Mouse (Mus musculus) Patski (cell line): ENCODE data around the gene Creld1. TPM values are rescaled to one million over a fixed set of nuclear protein-coding genes. Genes with fewer than 3 reads are reported as not detected.

Experiments used
- ATAC-seq: fragments of 100-300 bp; one replicate; pipeline ENCODE4 v1.8.0; 2021
- CTCF ChIA-PET: fragments of 350-600 bp; sonication (Branson Sonifier 250); formaldehyde crosslinking; loops from one replicate; lab custom pipeline; 2022; ENCODE audit warnings: inconsistent platforms; lab: Charles Lee
- POLR2A ChIA-PET: fragments of 350-600 bp; sonication (Branson Sonifier 250); formaldehyde crosslinking; loops from one replicate; lab custom pipeline; 2022; ENCODE audit warnings: antibody characterized with exemption, inconsistent platforms; lab: Charles Lee
- DNase-seq: peaks from one replicate; pipeline ENCODE4 v3.0.0-alpha.2; 2011; ENCODE audit warnings: low read depth, low spot score
- H3K27me3 ChIP-seq: fragments of 371-371 bp; one replicate; pipeline ENCODE4 v1.5.1; 2021
- CTCF ChIP-seq: fragments of 100-300 bp; IDR thresholded peaks from one replicate; pipeline ENCODE4 v1.5.1; 2021
- in situ Hi-C: fragments of 300-500 bp; cut with MboI; formaldehyde crosslinking; loops from 3 replicates; pipeline ENCODE4 v1.11.1; 2018; ENCODE audit warnings: low pct_unique_long_range_greater_than_20kb, mixed read lengths
- polyA plus RNA-seq: library from polyadenylated mRNA; unstranded; gene quantifications from one replicate; pipeline ENCODE4 v1.2.3, GENCODE M21; 2021

The Creld1 gene
- polyA plus RNA-seq, 1 experiment from 2014 or later, result 131 TPM

DNA sequence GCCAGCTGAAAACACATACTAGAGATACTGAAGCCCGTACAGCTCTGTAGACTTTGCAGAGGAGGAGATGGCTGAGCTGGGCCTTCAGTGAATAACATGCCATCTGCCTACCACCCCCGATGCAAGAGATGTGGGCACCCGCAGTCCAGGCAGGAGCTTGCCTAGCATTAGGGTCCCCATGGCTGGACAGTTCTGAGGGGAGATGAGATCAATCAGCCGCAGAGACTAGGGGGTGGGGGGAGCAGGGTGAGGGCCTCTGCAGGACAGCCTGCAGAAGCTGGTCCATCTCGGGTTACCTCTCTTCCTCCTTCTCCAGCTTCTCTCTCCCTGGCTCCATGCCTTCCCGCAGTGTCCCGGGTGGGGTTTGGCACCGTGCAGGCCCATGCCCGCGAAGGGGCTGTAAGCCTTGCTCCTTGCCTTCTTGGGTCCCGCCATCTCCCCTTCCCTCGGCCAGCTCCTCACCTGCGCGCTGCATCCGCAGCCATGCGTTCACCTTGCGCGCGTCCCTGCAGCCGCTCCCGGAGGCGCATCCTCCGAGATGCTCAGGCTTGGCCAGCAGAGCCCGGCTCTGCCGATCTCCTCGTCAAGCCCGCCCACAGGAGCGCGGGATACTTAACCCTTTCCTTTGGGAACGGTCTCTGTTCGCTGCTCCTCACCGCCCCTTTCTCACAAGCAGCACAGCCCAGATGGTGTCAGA, 18.4 kb downstream of the Creld1 start, which contains the start of gene Prrt3:
Prrt3 (minus strand) TSS at position 544 of the 697 bp plus-strand sequence.
- TF ChIP-seq CTCF, result no peak
- no peaks in the 10 kb centered on the region for H3K27me3 ChIP-seq
- CTCF ChIA-PET, result no interaction called here
- in situ Hi-C loops, result no loop called here
- POLR2A ChIA-PET, result no interaction called here
- DNase-seq (no peak), ATAC-seq (no peak)

DNA sequence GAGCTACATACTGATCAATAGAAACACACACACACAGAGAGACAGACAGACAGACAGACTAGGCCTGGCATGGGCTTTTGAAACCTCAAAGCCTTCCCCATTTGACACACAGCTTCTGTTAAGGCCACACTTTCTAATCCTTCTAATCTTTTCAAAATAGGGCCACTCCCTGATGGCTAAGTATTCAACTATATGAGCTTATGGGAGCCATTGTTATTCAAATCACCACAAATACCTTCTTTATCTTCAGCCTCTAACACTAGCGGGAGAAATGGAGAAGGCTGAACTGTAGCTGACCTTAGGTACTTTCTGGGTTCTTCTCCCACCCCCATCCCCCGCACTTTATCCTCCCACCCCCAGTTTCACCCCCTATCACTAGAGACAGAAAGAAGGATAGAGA, 19.7 kb downstream of the Creld1 start:
- ChIA-PET POLR2A (interaction anchor here (0.6 kb wide), 1 partner anchor 23 kb away, joined by 4 read pairs; no protein-coding TSS in a partner anchor), CTCF (no interaction called here)
- ATAC-seq (no peak), DNase-seq (no peak)
- no peaks in the 10 kb centered on the region for H3K27me3 ChIP-seq
- in situ Hi-C loops, result no loop called here
- no peak for TF ChIP-seq CTCF

DNA sequence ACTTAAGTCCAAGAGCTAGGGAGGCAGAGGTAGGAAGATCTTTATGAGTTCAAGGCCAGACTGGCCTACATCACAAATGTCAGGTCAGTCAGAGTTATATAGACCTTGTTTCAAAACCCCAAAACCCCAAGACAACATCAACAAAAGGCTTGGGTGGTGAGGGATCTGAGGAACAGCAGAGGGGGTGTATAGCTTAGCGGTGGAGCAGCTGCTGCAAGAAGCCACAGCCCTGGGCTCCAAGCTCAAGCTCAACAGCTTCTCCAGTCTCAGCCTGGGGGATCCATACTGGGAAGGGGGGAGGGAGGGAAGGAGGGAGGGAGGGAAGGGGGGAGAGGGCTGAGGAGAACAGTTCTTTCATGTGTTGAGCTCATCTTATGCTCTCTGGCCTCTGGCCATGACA, 22.6 kb downstream of the Creld1 start:
- no peak for ATAC-seq
- in situ Hi-C loops, result no loop called here
- DNase-seq, result no peak
- H3K27me3 ChIP-seq, result no peaks in the 10 kb centered on the region
- CTCF ChIA-PET, result interaction anchor here (1.2 kb wide), 1 partner anchor 24 kb away, joined by 3 read pairs; no protein-coding TSS in a partner anchor
- no peak for TF ChIP-seq CTCF
- POLR2A ChIA-PET, result interaction anchor here (0.5 kb wide), 1 partner anchor 24 kb away, joined by 3 read pairs; no protein-coding TSS in a partner anchor

DNA sequence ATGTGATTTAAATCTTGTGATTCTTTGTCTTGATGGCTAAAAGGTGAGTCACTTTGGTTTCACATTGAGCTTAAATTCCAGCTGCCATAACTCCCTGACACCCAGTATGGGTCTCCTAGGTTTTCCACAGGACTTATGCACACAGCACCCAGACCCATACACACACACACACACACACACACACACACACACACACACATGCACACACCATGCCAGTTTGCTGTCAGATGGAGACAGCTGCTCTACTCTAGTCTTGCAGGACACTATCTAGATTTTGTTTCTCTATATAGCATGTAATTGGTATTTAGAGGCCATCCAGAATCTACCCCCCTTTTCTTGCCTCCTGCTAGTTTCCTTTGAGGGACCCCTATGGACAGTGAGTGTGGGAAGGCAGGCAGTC, 24.0 kb downstream of the Creld1 start:
- ATAC-seq (no peak), DNase-seq (no peak)
- CTCF ChIA-PET, result interaction anchor here (0.7 kb wide), 1 partner anchor 13 kb away, joined by 3 read pairs; no protein-coding TSS in a partner anchor
- H3K27me3 ChIP-seq, result no peaks in the 10 kb centered on the region
- in situ Hi-C loops, result no loop called here
- POLR2A ChIA-PET, result interaction anchor here (0.8 kb wide), 1 partner anchor 25 kb away, joined by 3 read pairs; no protein-coding TSS in a partner anchor
- TF ChIP-seq CTCF, result no peak

DNA sequence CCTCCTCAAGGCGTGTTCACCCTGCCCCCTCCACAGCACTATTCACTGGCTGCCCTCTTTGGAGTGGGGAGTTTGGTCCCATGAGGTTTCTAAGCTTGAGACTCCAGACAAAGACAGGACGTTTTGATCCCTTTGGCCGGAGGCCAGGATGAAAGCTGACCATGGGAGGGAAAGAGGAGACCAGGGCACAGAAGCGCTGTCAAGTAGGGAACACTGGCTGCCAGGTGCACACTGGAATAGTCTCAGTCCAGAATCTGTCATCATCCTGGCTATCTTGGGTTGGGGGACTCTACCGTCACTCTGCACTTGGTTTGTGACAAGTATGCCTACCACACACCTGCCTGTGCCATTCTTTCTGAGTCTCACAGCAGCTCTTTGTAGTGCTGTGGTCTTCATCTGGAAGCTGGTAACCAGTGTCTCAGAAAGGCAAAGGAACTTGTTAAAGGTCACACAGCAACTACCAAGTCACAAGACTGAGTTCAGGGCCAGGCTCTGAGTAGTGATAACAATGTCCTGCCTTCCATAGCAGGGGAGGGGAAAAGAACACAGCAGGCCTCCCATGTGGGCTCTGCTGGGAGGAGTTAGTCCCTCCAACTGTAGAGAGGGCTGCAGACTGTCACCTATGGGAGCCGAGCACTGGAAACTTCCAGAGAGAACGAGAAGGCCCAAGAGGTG, 25.3 kb downstream of the Creld1 start:
- CTCF ChIA-PET, result interaction anchor here (0.7 kb wide), 1 partner anchor 8 kb away, joined by 3 read pairs; no protein-coding TSS in a partner anchor
- ATAC-seq (no peak), DNase-seq (no peak)
- H3K27me3 ChIP-seq, result no peaks in the 10 kb centered on the region
- in situ Hi-C loops, result no loop called here
- no peak for TF ChIP-seq CTCF
- POLR2A ChIA-PET, result no interaction called here

DNA sequence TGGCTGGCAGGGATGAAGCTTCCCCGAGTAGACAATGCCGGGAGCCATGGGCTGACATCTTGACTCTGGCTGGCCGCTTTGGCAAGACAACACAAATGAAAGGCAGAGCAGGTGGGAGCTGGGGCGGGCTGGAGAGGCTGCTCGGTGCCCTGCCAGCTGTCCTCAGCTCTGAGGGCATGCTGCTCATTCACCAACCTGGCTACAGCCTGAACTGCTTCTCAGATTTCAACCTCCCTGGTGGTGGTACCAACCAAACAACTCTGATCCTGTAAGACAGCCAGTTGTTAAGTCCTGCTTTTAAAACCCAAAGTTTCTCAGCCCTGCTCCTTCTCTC, 25.8 kb downstream of the Creld1 start:
- DNase-seq (no peak), ATAC-seq (no peak)
- TF ChIP-seq CTCF, result no peak
- ChIA-PET CTCF (interaction anchor here (0.7 kb wide), 1 partner anchor 9 kb away, joined by 3 read pairs; no protein-coding TSS in a partner anchor), POLR2A (no interaction called here)
- no peaks in the 10 kb centered on the region for H3K27me3 ChIP-seq
- in situ Hi-C loops, result no loop called here

DNA sequence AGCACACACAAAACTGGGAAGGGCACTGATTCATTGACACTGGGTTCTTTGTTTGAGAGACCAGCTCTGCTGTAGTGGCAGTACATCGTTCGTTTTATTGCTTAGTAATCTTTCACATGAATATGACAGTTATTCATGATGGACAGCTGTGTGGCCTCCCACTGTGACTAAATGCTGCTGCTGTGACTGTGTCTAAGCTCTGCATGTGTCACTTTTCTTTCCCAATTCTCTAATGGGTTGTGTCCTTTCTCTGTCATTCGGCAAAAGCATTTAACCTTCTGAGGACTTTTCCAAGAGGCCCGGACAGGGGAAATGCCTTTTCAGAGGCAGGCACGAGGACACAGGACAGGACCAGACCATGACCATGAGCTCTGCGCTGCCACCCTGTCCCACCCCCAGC, 30.8 kb downstream of the Creld1 start:
- in situ Hi-C loops, result no loop called here
- CTCF ChIA-PET, result no interaction called here
- no peaks in the 10 kb centered on the region for H3K27me3 ChIP-seq
- TF ChIP-seq CTCF, result no peak
- no peak for ATAC-seq
- POLR2A ChIA-PET, result no interaction called here
- DNase-seq, result no peak

DNA sequence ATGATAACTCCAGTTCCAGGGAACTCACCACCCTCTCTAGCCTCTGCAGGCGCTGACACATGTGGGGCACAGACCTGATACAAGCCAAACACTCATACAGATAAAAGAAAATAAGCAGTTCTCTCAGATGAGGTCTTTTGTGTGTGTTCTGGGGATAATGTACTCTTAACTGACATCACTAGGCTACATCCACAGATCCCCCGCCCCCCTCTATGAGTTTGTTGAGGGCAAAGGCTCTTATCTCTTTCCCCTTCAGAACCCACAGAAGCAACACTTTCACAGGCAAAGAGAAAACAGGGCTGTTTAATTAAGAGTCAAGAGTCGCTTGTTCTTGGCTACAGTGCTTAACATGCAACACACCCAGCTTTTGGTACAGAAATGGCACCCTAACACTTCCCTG, 31.5 kb downstream of the Creld1 start:
- no peaks in the 10 kb centered on the region for H3K27me3 ChIP-seq
- ATAC-seq (no peak), DNase-seq (no peak)
- ChIA-PET POLR2A (no interaction called here), CTCF (no interaction called here)
- in situ Hi-C loops, result no loop called here
- no peak for TF ChIP-seq CTCF

DNA sequence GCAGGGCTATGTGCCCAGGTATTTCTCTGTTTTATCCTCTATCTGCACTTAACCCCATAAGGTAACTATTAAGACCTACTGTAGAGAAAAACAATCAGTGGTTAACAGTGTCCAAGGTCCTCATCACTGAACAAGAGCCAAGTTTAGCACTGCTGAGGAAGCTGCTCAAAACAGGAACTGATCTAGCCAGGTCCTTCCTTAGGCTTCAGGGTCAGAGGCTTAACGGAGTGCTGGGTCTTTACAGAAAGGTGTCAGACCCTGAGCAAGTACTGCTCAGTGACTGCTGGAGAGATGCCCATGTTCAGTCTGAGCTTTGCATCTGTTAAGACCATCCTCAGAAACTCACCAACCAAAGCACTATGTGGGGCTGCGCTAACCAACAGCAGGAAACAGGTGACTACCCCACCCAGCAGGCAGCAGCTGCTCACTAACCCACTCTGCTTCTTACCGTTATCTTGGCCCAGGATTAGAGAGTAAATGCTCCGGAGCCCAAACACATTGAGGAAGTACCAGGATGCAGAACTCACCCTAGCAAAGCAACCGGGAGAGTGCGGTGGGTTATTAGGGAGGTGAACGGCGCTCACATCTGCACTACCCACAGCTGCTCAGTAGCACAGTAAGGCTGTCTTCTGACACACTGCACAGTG, 34.5 kb downstream of the Creld1 start:
- ATAC-seq, result no peak
- DNase-seq, result no peak
- no peaks in the 10 kb centered on the region for H3K27me3 ChIP-seq
- TF ChIP-seq CTCF, result no peak
- POLR2A ChIA-PET, result no interaction called here
- in situ Hi-C loops, result no loop called here
- CTCF ChIA-PET, result no interaction called here

DNA sequence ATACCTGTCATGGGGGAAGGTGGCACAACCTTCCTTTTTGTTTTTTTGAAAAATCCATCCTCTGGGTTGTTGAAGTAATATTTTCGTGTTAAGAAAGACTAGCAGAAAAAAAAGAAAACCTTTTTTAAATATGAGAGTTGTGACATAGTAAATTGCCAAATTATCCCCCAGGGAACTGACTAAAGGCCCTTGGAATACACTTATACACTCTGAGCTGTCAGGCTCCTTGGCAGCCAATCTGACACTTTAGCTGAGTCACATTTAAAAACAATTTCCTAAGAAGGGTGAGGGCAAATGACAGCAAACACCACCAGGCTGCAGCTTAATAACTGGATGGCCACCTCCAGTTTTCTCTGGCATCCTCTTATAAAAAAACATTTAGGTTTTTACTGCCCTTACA, 39.2 kb downstream of the Creld1 start:
- ATAC-seq (no peak), DNase-seq (no peak)
- POLR2A ChIA-PET, result no interaction called here

More for the DNA sequence above, 39.2 kb downstream of the Creld1 start:
- no peaks in the 10 kb centered on the region for H3K27me3 ChIP-seq
- in situ Hi-C loops, result no loop called here
- TF ChIP-seq CTCF, result no peak
- CTCF ChIA-PET, result interaction anchor here (1.0 to 1.3 kb wide), 3 partner anchors 9 to 81 kb away, joined by 3 to 4 read pairs (median 4); no protein-coding TSS in a partner anchor
